Mouse (Mus musculus) urinary bladder, postnatal 36 days (tissue): ENCODE data around the gene Nr4a3.

Experiments used
- DNase-seq, 2 experiments: peaks; one replicate each; pipeline ENCODE4 v3.0.0; 2022; ENCODE audit warnings: low spot score in 2 of 2, mixed read lengths in 1 of 2

Nr4a3 gene

DNA sequence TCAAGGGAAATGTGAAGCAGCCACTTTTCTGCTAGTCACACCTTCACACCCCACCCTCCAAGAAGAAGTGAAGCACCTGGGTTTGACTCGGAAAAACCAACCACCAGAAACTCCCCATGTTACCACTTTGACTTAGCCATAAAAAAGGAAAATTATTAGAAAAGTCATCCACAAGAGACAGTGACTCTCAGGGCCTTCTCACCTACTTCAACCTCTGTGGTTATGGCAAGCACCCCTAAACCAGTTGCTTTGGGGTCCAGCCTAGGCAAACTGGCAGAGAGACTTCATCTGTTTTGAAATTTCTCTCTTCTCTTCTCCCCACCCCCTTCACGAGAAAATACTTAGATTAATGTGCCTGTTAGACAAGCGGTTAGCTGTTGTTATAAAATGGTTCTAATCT is 5.1 kb downstream of the Nr4a3 start:
- no peak for DNase-seq

DNA sequence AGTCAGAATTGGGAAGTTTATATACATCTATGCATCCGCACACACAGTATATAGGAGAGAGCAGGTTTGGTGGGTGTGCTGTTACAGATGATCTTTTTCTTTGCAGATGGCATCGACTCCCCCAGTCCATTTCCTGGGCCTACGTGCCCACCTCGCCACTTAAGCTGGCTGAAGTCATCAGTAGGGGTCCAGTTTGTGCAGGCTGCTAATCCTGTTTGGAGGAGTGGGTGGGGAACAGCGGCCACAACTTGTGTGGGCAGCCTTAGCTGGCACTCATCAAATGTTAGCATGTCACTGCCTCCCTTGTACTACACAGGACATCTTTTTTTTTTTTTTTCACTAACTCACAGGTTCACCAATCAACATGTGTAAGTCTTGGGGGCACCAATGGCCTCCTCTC is 5.5 kb downstream of the Nr4a3 start:
- no peak for DNase-seq

DNA sequence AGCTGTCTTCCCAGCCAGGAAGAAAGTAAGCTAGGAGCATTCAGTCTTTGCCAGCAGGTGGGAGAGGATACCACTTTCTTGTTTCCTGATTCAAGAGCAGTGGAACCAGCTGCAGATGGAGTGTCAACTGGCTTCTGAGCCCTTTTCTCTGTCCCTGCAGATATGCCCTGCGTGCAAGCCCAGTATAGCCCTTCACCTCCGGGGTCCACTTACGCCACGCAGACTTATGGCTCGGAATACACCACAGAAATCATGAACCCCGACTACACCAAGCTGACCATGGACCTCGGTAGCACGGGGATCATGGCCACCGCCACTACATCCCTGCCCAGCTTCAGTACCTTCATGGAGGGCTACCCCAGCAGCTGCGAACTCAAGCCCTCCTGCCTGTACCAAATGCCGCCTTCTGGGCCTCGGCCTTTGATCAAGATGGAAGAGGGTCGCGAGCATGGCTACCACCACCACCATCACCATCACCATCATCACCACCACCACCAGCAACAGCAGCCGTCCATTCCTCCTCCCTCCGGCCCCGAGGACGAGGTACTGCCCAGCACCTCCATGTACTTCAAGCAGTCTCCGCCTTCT is 6.2 kb downstream of the Nr4a3 start:
- no peak for DNase-seq

DNA sequence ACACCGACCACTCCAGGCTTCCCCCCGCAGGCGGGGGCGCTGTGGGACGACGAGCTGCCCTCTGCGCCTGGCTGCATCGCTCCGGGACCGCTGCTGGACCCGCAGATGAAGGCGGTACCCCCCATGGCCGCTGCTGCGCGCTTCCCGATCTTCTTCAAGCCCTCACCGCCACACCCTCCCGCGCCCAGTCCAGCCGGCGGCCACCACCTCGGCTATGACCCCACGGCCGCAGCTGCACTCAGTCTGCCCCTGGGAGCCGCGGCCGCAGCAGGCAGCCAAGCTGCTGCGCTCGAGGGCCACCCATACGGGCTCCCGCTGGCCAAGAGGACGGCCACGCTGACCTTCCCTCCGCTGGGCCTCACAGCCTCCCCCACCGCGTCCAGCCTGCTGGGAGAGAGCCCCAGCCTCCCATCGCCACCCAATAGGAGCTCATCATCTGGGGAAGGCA is 6.7 kb downstream of the Nr4a3 start:
- no peak for DNase-seq

DNA sequence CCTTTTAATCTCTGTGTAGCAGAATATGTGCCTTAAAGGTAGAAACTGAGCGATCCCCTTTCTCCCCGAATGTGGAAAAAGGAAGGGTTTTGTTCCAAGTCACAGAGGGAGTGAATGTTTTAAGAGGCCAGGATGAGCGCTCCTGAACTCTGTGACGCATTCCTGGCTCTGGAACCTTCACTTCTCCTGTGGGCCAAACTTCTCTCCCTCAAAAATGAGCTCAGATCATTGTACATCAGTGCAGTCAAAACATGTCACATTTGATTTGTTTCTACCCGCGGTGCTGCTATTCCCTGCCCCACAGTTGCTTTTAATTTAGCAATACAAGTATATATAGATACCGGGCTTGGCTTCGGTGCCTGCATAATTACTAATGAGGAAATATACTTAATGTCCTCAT is 16.8 kb downstream of the Nr4a3 start:
- no peak for DNase-seq

DNA sequence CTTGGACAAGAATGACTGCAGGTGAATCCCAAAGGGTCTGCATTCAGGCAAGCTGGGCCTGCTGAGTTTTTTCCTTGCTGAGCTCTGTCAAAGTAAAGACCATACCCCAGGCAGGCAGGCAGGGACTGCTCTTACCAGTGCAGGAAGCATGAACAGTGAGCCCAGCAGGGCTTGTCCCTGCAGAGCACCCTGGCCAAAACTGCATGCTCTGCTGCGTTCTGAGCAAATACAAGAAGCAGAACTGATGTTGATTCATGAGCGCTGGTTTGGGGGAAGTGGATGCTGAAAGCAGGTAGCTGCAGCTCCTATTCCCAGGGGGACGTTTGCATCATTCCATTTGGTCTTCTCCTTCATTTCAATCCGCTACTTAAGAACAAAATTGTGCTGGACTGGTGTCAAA is 19.4 kb downstream of the Nr4a3 start:
- no peak for DNase-seq

DNA sequence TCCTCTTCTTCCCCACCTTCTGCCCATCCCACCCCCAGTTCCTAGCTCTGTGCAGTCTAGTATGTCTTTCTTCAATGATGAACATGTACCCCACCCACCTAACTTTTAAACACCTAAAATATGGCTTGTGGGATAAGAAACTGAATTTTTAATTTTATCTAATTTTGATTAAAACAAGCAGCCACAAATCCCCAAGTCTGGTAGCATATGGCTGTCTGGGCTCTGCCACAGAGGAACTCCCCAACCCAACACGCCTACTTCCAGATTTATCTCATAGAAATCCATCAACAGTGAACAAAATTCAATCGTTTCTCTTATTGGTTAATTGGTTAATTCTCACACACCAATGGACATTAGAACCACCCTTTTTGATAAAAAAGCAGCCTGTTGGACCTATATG is 21.7 kb downstream of the Nr4a3 start:
- DNase-seq, result no peak

DNA sequence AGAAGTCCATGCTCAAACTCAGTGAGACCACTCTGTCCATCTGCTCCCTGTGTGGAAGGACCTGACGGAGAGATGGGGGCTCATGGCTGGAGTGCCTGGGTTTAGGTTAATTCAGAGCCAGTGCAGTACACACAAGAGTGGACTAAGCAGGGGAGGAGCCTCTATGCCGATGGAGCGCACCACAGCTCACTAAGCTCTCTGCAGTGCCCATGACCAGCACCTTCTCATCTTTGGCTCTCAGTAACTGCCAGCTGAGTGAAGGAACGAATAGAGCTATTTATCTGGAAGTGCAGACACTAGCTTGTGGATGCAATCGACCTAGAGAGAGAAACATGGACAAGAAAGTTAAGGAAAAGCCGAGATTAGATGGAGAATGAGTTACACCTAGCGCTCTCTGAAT is 24.2 kb downstream of the Nr4a3 start:
- DNase-seq, result no peak

DNA sequence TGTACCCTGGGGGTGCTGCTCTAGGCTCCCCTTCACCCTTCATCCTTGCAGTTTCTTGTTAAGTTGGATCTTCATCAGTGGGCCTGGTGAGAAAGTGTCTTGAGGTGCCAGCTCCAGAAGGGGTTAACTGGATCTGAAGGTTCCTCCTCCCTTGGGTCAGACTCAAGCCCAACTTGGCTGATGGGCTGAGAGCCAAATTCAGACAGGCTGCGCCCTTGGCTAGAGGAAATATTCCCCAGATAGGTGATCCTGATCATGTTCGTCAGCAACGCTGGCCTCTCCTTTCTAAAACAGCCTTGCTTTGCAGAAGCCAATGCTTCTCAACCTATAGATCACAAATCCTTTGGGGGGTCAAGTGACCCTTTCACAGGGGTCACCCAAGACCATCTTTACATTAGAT is 27.1 kb downstream of the Nr4a3 start:
- DNase-seq, result no peak

DNA sequence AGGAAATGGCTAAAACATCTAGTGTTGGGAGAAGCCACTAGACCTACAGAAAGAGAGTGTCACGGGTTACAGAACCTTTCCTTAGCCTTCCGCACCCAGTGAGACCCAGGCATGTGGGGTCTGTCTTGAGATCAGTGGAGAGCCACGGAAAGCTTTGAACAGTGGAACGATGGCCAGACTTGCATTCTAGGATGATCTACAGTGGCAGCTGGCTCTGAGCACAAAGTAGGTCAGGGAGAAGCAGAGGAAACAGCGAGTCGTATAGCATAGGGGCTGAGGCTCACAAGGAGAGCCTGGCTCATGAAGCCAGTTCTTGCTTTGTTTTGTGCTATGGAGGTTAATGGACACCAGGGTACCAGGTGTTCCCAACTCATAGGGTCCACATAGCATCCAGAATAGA is 28.4 kb downstream of the Nr4a3 start:
- DNase-seq, result no peak

DNA sequence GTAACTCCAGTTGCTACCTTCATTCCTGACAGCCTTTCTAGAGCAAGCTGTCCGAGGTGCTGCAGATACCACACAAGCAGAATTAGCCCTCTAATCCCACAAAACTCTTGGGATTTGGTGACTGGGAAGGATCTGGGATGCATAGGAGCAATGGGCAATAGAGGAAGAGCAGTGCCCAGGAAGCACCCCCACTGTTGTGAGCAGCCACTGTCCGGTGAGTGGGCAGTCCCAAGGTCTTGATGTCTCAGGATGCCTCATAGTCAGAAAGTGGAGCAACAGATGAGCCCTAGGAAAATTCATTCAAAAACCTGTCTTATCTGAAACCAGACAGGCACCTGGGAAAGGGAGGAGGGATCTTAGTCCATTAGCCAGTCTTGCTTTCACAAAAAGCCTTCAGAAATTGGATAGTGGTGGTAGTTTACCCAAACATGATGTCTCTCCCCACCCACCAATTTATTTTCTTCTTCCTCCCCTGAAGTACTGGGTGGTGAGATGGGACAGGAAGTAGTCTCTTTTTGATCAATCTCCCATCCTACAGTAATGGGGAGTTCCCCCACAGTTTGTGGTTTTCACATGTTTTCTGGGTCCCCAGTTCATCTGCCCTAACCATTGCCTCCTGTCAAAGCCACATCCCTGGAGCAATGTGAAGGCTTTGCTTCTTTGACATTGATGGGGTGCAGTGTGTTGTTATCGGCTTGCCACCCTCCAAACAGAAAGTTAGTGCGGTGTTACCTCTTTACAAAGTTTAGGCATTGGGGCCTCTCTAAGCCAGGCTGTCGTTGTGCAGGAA is 29.7 kb downstream of the Nr4a3 start:
- DNase-seq, result no peak

DNA sequence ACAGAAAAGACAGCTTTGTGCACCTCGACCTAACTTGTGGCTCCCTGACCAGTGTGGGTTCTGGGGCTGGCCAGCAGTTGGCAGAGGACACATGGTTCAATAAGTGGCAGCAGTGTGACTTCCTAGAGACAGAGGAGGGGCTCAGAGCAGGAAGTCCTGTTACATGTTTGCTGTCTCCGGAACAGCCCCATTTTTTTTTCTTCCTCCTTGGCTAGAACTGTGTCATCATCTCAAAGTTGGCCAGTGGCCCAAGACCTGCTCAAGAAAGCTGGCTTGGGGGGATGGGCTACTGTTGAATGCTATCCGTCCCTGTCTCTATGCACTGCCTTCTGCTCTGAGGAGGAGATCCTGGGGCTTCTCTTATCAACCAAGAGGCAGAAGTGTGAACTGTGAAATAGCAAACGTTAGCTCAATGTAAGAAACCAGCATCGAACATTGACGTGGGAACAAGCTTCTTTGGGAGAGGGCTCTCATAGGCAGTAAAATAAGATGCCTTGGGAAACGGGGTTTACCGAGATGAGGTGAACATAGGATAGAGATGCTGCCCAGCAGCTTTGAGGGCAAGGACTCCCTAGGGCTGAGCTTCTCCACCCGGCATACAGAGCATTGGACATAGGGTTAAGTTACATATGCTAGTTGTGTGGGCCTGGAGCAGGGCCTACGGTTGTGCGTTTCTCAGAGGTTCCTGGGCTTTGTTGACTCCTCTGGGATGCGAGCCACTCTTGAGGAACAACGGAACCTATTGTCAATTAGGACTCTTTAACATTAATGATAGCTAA is 31.9 kb downstream of the Nr4a3 start:
- peak in 1 of 2 experiments; percentile 9 for DNase-seq

DNA sequence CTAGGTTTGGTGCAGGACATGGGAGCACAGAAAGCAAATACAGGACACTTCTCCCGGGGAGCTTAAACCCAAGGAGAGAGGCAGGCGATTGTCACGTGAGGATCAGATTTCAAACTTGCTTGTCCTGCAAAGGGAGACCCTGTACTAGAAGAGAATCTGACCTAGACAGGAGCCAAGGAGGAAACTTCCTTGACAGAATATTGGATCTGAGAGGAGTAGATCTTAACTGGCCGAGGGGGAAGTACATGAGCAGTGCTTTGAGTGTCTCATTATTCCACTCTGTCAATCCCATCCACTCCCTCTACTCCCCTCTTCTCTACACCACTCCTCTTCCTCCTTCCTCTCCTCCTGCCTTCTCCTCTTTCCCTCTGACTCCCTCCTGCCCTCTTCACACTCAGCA is 33.3 kb downstream of the Nr4a3 start:
- DNase-seq, result no peak

DNA sequence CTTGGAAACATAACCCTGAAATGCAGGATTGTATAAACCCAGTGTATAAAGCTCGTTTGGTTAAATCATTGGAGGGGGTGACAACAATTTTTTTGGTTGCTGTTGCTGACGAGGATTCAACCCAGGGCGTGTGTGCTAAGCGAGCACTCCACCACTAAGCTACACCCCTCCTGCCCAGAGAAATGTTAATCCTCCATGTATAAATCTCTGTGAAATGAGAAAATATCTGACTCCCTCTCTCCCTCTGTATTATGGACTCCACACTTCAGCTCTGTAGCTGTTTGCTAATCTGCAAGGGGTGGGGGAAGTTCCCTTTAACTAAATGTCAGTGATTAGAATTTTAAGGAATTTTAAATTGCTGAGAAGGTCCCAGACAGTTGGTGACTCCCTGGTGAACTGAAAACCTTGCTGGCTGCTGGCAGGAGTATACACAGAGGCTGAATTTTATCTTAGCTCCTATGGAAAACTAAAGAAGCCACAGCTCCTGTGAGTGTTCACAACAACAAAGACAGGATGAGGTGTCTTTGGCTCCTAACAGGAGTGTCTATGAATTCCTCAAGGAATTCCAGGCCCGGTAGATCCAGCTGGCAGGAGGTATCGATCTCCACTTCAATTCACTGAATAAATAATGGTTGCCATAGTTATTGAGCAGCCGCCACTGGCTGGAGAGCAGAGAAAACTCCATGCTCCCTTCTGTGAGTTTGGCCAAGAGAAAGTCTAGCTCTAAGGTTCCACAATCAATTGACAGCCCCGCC is 34.5 kb downstream of the Nr4a3 start:
- DNase-seq, result no peak

DNA sequence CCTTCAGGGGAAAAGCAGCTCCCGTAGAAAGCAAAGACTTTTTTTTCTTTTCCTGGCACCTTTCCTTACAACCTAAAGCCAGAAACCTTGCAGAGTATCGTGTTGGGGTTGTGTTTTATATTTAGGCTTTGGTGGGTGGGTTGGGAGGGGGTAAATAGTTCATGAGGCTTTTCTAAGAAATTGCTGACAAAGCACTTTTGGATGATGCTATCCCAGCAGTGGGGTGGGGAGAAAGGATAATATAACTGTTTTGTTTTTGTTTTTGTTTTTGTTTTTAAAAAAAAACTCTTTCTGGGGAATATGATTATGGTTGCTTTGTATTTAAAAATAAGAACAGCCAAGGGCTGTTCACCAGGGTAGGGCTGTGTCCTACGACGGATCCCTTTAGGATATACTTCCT is 38.5 kb downstream of the Nr4a3 start:
- DNase-seq, result no peak

DNA sequence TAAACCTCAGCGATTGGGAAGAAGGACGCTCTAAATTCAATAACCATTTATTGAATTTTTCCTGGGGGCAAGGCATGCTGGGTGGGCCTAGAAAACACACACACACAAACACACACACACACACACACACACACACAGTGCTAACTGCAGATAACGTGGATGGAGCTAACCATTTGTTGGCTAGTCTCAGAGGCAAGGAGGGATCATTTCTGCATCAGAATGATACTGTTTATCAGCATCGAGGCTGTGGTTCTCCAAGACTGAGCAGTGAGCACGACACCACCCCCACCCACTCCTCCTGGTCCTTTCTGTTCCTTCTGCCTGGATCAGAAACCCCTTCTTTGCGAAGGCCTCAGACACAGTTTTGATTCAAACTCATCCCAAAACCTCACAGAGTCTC is 41.7 kb downstream of the Nr4a3 start:
- DNase-seq, result no peak

DNA sequence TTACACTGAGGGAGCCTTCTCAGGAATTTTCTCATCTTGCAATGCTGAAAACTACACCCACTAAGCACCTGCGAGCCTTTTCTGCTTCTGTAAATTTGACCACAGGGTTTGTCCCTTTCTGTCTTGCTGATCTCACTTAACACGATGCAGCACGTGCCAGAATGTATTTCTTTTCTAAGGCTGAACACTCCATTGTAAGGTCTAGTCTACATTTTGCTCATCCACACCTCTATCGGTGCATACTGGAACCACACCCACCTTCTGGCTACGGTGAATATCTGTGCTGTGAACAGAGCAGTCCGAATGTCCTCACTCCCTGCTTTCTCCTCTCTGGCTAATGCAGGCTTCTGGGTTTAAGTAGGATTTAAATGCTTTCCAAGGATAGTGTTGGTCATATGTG is 42.5 kb downstream of the Nr4a3 start:
- no peak for DNase-seq

DNA sequence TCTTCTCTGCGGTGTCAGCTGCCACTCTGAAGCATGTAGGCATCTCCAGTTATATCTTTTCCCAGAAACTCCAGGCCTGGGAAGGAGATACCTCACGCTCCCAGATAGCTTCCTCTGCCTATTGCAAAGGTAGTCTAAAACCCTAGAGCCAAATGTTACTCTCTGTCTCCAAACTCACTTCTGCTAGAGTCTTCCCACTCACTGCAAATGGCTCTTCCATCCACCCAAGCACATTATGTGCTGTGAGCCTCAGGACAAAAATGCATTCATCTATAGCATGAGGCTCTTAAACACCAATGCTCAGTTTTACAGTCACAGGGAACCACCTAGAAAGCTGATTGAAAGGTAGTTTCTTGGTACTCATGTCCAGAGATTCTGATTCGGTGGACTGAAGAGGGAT is 48.3 kb downstream of the Nr4a3 start:
- DNase-seq, result no peak

DNA sequence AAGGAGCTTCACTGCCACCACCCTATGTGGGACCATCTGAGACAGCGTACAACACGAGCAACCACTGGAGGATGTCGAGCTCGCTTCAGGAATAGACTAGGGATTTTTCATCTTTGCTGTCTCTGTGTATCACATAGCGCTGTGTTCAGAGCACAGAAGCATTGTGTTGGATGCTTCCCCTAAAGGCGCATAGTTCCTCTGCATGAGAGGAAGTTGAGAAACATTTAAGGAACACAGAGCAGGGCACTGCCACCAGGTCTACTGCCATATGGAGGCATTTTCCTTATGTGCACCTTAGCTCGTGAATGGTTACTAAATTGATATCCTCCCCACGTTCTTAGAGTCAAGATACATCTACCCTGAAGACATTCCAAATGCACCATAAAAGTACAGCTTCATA is 55.3 kb downstream of the Nr4a3 start:
- no peak for DNase-seq

DNA sequence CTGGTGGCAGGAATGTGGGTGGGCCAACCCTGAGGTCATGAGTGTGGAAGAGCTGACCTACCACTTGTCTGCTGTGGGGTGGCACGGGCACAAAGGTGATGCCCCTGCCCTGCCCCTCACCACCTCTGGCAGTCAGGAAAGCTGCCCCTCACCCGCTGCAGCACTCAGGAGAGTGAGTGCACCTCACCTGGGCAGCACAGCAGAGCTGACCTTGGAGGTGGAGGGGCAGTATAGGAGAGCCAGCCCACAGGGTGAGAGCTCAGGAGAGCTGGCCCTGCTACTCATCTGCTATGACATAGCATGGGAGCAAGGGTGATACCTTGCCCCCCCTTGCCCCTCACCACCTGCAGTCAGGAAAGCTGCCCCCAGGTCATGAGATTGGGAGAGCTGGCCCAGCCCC is 57.0 kb downstream of the Nr4a3 start:
- DNase-seq, result no peak

DNA sequence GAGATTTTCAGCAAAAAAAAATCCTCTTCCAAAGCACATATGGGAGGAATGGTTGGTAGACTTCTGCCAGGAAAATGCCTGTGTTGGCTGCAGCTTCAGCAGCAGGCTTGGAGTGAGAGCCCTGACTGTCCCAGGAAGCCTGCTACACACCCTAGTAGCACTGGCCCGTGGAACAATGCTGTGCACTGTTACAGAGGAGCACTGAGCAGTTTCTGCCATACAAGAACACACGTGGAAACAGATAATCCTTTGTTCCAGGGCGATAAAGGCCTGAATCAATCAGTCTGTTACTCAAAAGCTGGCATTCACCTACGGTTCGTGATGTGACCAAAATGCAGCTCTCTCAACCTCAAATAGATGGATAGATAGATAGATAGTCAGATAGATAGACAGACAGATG is 60.4 kb downstream of the Nr4a3 start:
- DNase-seq, result no peak

DNA sequence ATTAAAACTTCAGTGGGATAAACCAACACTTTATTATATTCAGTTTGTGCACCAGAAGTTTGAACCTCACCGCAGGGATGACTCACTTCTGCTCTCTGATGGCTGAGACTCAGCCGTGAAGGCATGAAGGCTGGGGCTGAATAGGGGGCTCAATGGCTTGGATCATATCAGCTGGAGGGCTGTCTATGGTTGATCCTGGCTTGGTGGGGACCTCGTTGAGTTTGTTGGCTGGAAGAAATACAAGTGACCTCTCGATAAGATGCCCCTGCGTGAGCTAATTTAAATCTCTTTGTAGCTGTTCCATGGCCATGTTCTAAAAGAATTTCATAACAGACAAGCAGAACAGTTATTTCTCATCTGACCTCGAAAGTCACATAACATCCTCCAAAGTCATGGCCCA is 62.1 kb downstream of the Nr4a3 start:
- DNase-seq, result no peak
